Mouse (Mus musculus) left cerebral cortex, postnatal 25 days (tissue): ENCODE data around the gene Ubb. TPM values are rescaled to one million over a fixed set of nuclear protein-coding genes. Genes with fewer than 3 reads are reported as not detected.
"Not testable (repeated sequence)": the region's sequence is repeated elsewhere in the genome, so short reads cannot be mapped to it uniquely, and the experiment has no call there.

Experiments
- DNase-seq, 2 experiments: peaks; one replicate each; pipeline ENCODE4 v3.0.0; 2022; ENCODE audit warnings: low spot score in 2 of 2, mixed read lengths in 1 of 2
- intact Hi-C: fragments of 180-260 bp; cut with DNase I; formaldehyde crosslinking; loops from one replicate; pipeline ENCODE4 v1.15.1; 2025
- total RNA-seq, 2 experiments: library from RNA; stranded (reverse); gene quantifications; 2 replicates each; pipeline ENCODE4 v1.2.3; 2021

Gene Ubb
- total RNA-seq = 1,000 to 10,000 TPM; 1,728 to 1,830 TPM

- peak; percentile 100 for DNase-seq
- intact Hi-C loops = loop anchor here (1.0 to 2.0 kb wide), 4 partner anchors 12 to 92 kb away; partner anchors contain the start of genes Ncor1, Pigl and Trpv2
Observed at GRCm38 (mm10) chr11:62550727-62551225, at the start of gene Ubb. Gene Ubb, plus strand, starts transcription at chr11:62551171.

- intact Hi-C loops = no loop called here
- no peak for DNase-seq
Observed at GRCm38 (mm10) chr11:62507683-62508082, 43.3 kb upstream of the Ubb start.

GRCm38 (mm10) chr11:62508365-62508764, 42.6 kb upstream of the Ubb start:
- DNase-seq, intact Hi-C loops: not testable (repeated sequence)

- DNase-seq, intact Hi-C loops: not testable (repeated sequence)
Observed at GRCm38 (mm10) chr11:62508816-62509215, 42.2 kb upstream of the Ubb start.

- intact Hi-C loops = no loop called here
- no peak for DNase-seq
Observed at GRCm38 (mm10) chr11:62509571-62509970, 41.4 kb upstream of the Ubb start.

- DNase-seq = no peak
- intact Hi-C loops = no loop called here
Observed at GRCm38 (mm10) chr11:62510956-62511355, 40.0 kb upstream of the Ubb start.

- intact Hi-C loops = no loop called here
- DNase-seq = no peak
Observed at GRCm38 (mm10) chr11:62511444-62512202, 39.3 kb upstream of the Ubb start.

- intact Hi-C loops = no loop called here
- DNase-seq = no peak
Observed at GRCm38 (mm10) chr11:62512529-62513080, 38.4 kb upstream of the Ubb start.

GRCm38 (mm10) chr11:62513311-62513710, 37.7 kb upstream of the Ubb start:
- DNase-seq = no peak
- intact Hi-C loops = no loop called here

- intact Hi-C loops = no loop called here
- DNase-seq = no peak
Observed at GRCm38 (mm10) chr11:62518991-62519390, 32.0 kb upstream of the Ubb start.

- DNase-seq = no peak
Observed at GRCm38 (mm10) chr11:62522283-62522682, 28.7 kb upstream of the Ubb start.

GRCm38 (mm10) chr11:62537089-62537488, 13.9 kb upstream of the Ubb start:
- no peak for DNase-seq
- intact Hi-C loops = loop anchor here (5.0 kb wide), 1 partner anchor 80 kb away; the partner anchor contains the start of genes Ncor1 and Pigl

More at GRCm38 (mm10) chr11:62522283-62522682, 28.7 kb upstream of the Ubb start:
- intact Hi-C loops = no loop called here

- peak in 1 of 2 experiments; percentile 24 for DNase-seq
- intact Hi-C loops = loop anchor here (5.0 kb wide), 1 partner anchor 80 kb away; the partner anchor contains the start of genes Ncor1 and Pigl
Observed at GRCm38 (mm10) chr11:62537590-62537989, 13.4 kb upstream of the Ubb start.

- DNase-seq = peak; percentile 43 to 53
- intact Hi-C loops = loop anchor here (1.0 to 5.0 kb wide), 2 partner anchors 12 to 81 kb away; partner anchors contain the start of genes Ncor1 and Pigl
Observed at GRCm38 (mm10) chr11:62538321-62539088, 12.5 kb upstream of the Ubb start.

- intact Hi-C loops = loop anchor here (5.0 kb wide), 1 partner anchor 82 kb away; the partner anchor contains the start of genes Ncor1 and Pigl
- peak; percentile 68 to 78 for DNase-seq
Observed at GRCm38 (mm10) chr11:62539089-62539890, 11.7 kb upstream of the Ubb start, which contains the start of gene Cenpv. Gene Cenpv, minus strand, starts transcription at chr11:62539261.

GRCm38 (mm10) chr11:62540167-62540566, 10.8 kb upstream of the Ubb start:
- intact Hi-C loops = no loop called here
- no peak for DNase-seq

GRCm38 (mm10) chr11:62540969-62541368, 10.0 kb upstream of the Ubb start:
- no peak for DNase-seq
- intact Hi-C loops = no loop called here

- intact Hi-C loops = no loop called here
Observed at GRCm38 (mm10) chr11:62541581-62541980, 9.4 kb upstream of the Ubb start.

GRCm38 (mm10) chr11:62543991-62544390, 7.0 kb upstream of the Ubb start:
- no peak for DNase-seq
- intact Hi-C loops = no loop called here

More at GRCm38 (mm10) chr11:62541581-62541980, 9.4 kb upstream of the Ubb start:
- no peak for DNase-seq
